Mouse (Mus musculus): Measurements from ENCODE around the gene Tst. TPM values are rescaled to one million over a fixed set of nuclear protein-coding genes. Genes with fewer than 3 reads are reported as not detected.

The Tst gene
- total RNA-seq, 4 experiments from 2014 or later, result 288 to 361 (median 321) TPM

DNA sequence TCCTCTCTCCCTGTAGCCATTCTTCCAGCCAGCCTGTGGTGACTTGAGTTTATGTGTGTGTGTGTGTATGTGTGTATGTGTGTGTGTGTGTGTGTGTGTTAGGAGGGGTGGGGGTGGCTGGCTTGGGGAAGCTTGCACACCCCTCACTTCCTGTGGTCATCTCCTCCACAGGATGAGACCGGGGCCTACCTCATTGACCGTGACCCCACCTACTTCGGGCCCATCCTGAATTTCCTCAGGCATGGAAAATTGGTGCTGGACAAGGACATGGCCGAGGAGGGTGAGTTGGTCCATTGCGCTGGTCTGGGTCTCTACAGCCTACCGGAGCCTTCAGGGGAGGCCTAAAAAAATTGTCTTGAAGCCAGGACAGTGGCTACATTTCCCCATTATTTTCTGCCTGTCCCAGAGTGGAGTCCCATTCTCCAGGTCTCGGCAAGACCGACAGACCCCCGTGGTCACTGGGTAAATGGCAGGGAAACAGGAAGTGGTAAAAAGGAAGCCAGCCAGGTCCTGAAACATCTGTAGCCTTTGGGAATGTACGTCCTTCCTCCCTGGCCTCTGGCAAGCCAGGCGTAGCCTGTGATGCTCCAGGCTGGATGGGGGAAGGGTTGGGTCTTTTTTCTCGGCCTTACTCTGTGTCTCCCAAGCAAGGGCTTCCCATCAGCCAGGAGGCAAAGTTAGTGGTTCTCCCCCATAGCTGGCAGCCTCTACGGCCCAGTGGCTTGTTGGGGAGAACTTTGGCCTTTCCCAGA, 24.3 kb upstream of the Tst start:
- no peak for DNase-seq

GRCm38 (mm10) chr15:78429139-78429459, 23.4 kb upstream of the Tst start:
- no peak for DNase-seq

- DNase-seq, result peak; percentile 73
Observed at GRCm38 (mm10) chr15:78428391-78429138, 22.9 kb upstream of the Tst start, which contains the start of gene Kctd17. Gene Kctd17 (plus strand): TSS chr15:78428564.

DNA sequence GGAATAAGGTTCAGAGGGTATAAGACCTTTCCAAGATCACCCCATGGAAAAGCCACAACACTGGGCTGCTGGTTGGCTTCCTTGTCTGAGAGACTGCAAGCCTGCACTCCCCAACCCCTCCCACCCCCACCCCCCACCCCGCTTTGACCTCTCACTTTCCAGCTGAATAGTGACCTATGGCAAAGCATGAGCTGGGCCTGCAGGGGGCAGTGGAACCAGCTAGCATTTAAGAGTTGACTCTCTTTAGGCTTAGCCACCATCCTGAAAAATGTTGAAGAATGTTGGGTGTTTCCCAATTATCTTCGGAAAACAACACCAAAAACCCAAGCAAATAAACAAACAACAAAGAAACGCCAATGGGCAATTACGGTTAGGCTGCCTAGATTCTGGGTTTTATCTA, 19.5 kb upstream of the Tst start:
- DNase-seq, result no peak

DNA sequence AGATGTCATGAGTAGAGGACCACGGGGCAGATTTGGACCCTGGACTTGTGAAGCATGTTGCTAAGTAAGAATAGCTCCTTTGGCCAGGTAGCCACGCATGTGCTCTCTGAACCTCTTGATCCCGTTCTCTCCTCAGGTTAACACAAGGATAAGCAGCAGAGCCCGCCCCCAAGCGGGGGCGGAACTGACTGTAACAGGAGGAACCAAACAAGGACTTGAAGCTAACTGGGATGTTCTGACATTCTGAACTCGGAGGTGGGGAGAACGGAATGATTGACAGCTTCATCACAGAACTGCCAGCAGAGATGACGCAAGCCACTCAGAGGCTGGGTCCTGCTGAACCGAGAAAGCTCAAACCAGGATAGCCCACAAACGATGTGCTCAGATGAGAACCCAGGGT, 18.8 kb upstream of the Tst start:
- no peak for DNase-seq

- no peak for DNase-seq
Observed at GRCm38 (mm10) chr15:78422046-78422956, 16.6 kb upstream of the Tst start.

DNA sequence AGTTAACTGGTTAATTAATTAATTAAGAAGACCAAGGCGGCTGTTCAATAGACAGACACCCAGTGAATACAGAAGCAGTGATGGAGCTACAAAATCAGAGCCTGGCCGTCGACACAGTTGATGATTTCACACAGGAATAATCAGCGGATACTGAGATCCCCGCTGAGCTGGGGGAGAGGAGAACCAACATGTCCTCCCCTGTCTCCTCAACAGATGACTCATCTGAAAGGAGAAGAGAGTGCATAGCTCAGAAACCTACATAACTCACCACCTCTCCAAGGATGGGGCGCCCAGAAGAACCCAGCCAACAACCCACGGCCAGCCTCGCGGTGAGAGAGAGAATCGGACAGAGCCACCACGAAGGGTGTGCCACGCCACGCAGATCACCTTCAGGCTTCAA, 14.7 kb upstream of the Tst start:
- no peak for DNase-seq

GRCm38 (mm10) chr15:78416937-78417336, 11.2 kb upstream of the Tst start:
- DNase-seq, result no peak

DNA sequence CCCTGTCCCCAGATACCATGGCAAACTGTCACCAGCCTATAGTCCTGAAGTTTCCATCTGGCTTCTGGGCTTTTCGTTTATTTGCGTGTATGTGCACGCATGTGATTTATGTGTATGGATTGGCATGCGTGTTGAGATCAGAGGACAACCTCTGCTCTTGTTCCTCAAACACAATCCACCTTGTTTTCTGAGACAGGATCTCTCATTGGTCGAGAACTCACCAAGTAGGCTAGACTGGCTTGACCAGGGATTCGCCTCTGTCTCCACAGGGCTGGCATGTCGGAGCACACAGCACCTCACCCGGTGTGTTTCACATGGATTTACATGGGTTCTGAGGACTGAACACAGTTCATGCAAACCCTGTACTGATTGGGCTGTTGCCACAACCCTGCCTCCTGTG, 8.4 kb upstream of the Tst start:
- no peak for DNase-seq

DNA sequence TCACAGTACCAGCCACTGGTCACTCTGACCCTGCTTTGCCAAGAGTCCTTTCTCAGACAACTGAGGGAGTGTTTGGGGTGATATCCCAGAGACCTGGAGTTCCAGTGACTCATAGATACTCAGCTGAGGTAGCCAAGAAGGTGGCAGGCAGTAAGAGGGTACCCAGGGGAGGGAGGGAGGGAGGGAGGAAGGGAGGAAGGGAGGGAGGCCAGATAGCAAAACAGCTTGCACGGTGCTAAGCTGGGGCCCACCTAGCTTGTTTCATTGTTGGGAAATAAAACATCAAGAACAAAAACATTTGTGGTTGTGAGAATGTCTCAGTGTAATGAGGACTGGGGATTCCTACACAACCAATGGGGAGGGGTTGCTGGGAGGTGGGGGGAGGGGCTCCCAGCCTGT, 8.0 kb upstream of the Tst start:
- DNase-seq, result no peak

GRCm38 (mm10) chr15:78413083-78413718, 7.5 kb upstream of the Tst start:
- no peak for DNase-seq

DNA sequence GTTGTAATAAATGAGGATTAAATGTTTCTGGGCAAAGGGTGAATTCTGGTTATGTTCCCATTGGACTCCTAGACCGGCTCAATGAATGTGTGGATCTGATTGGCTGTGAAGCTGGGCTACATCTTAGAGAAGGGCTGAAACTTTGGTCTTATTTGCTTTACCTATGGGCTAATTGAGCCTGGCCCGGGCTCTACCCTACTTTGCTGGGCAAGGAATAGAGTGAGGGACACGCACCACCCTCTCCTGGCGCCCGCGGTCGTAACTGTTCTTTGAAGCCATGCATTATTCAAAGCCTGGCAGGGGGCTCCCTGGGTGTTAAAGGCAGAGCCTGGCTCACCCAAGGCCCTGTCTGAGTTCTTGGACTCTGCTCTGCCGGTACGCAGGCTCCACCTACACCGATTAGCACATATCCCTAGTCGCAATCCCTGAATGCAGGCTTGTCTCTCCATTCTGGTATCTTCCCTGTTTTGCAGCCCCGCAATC, 3.9 kb upstream of the Tst start:
- no peak for DNase-seq

- DNase-seq, result peak; percentile 87
Observed at GRCm38 (mm10) chr15:78406293-78406934, 707 bp upstream of the Tst start, which contains the start of gene Mpst. Gene Mpst (plus strand): TSS chr15:78406416.

DNA sequence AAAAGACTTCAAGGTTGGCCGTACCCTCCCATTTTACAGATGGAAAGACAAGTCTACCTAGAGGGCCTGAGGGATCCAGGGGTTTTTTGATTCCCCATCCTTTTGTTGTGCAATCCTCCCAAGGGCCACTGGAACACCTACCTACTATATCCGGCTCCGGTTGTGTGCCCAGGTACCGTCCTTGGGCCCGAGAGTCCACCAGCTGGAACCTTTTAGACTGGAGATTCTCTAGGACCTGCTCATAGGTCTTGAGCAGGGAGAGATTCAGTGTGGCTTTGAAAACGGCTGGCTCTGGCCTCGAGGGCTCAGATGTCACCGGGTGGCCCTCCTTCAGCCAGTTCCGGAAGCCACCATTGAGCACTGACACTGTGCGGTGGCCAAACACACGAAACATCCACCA, 609 bp downstream of the Tst start:
- no peak for DNase-seq

DNA sequence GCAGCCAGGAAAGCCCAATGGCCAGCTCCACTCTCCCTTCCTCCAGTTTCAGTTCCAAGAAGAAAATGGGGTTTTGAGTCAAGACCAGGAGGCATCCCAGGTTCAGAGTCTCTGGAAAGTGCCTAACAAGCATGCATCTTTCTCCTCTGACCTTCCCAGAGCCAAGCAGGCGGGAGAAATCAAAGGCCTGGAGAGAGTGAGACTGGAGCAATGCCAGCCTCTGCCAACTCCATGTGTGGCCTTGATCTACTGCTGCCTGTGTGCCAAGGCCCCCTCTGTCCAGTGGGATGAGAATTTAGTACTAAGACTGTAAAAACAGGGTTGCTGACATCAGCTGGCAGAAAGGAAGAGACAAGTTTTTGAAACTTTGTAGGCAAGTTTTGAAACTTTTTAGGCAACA, 1.8 kb downstream of the Tst start:
- DNase-seq, result peak; percentile 93

- peak; percentile 81 for DNase-seq
Observed at GRCm38 (mm10) chr15:78403301-78403741, 2.4 kb downstream of the Tst start.

GRCm38 (mm10) chr15:78402423-78402822, 3.3 kb downstream of the Tst start:
- peak; percentile 75 for DNase-seq

DNA sequence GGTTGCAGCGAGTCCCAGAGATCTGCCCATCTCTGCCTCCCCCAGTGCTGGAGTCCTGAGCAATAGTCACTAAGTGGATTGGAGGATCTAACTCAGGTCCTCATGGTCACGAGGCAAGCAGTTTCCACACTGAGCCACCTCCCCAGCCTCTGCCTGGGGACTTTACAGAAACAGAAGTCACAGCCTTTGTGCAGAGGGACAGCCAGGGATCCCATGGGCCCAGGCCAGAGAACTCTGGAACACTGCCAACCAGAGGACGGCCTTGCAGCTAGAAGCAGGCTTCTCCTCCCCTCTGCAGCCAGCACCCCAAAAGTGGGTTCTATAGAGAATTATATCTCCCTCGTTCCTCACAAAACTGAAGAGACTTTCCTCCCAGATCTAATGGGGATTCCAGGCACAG, 3.8 kb downstream of the Tst start:
- peak; percentile 88 for DNase-seq

- DNase-seq, result no peak
Observed at GRCm38 (mm10) chr15:78401345-78401744, 4.4 kb downstream of the Tst start.

DNA sequence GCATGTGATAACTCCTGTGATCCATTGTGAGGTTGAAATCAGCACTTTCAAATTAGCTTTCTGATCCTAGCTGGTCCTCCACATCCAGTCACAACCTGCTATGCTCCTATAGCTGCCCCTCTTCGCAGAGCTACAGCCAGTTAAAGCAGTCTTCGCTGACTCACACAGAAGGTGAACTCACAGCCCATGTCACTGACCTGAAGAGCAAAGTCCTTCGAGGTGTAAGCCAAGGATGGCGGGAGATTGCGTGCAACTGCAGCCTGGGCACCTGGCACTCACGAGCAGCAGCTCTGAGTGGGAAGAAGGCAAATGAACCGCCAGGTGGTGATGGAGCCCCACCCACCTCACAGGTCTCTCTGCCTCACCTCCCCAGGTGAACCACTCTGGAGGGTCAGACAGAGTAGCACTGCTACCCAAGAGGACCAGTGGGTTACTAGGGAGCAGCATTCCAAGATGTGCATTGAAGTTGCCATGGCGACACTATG, 10.2 kb downstream of the Tst start, which contains the start of gene Tex33:
TSS of gene Tex33 (minus strand) at position 435 of the 485 bp plus-strand sequence.
- DNase-seq, result no peak

DNA sequence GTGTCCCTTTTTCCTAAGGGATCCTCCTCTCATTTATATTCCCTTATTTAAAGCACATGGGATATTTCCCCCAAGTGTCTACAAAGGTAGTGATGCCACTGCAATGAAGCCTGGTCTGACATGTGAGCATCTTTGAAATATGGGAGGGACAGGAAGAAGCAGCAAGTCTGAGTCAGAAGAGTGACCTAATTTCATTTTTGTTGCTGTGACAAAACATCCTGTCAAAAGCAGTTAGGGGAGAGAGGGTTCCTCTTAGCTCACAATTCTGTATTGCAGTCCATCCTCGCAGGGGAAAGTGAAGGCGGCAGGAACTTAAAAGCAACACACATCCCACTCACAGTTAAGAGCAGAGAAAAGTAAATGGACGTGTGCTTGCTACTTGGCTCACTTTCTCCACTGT, 14.9 kb downstream of the Tst start:
- no peak for DNase-seq

Measured in adrenal gland, adult 8-10 months (tissue).